Mouse (Mus musculus) small intestine, adult 2 months (tissue): ENCODE data around the gene Arpc3.

Experiments
- CTCF ChIP-seq: fragments of 200-500 bp; IDR thresholded peaks from 2 replicates; pipeline ENCODE4 v1.5.1; 2012; ENCODE audit warnings: low read depth, mild to moderate bottlenecking, control low read depth, inconsistent platforms, low read length, moderate library complexity, mixed read lengths; ENCODE audit not compliant: insufficient replicate concordance, insufficient read length; ENCODE audit errors: extremely low read depth
- POLR2A ChIP-seq: fragments of 200-500 bp; IDR thresholded peaks from 2 replicates; pipeline ENCODE4 v1.6.1; 2012; ENCODE audit warnings: low read depth, mild to moderate bottlenecking, control low read depth, inconsistent platforms, low read length, moderate library complexity

GRCm38 (mm10) chr5:122343768-122344167, 47.9 kb upstream of the Arpc3 start:
- TF ChIP-seq POLR2A (no peak), CTCF (no peak)
